Mouse (Mus musculus) left cerebral cortex, postnatal 14 days (tissue): ENCODE measurements around the gene Snx32. TPM values are rescaled to one million over a fixed set of nuclear protein-coding genes. Genes with fewer than 3 reads are reported as not detected.

ENCODE experiments used
- DNase-seq, 2 experiments: peaks; one replicate each; pipeline ENCODE4 v3.0.0; 2021 to 2022; ENCODE audit warnings: low spot score in 2 of 2, mixed read lengths in 1 of 2
- intact Hi-C: fragments of 180-260 bp; cut with DNase I; formaldehyde crosslinking; loops from one replicate; pipeline ENCODE4 v1.15.1; 2025
- total RNA-seq, 2 experiments: library from RNA; stranded (reverse); gene quantifications; 2 replicates each; pipeline ENCODE4 v1.2.3; 2021

Gene Snx32
- total RNA-seq, 2 experiments from 2014 or later: 78.7 to 83.6 TPM

- intact Hi-C loops: loop anchor here (5.0 kb wide), 1 partner anchor 103 kb away; the partner anchor contains the start of gene Ap5b1
- DNase-seq: peak in 1 of 2 experiments; percentile 64
Measured at GRCm38 (mm10) chr19:5463791-5464562, 46.4 kb downstream of the Snx32 start.

GRCm38 (mm10) chr19:5463212-5463611, 47.1 kb downstream of the Snx32 start:
- no peak for DNase-seq
- intact Hi-C loops: loop anchor here (5.0 kb wide), 1 partner anchor 104 kb away; the partner anchor contains the start of gene Ap5b1

GRCm38 (mm10) chr19:5461411-5461810, 48.9 kb downstream of the Snx32 start:
- intact Hi-C loops: loop anchor here (2.0 to 5.0 kb wide), 2 partner anchors 27 to 106 kb away; partner anchors contain the start of genes Ap5b1 and Mus81

GRCm38 (mm10) chr19:5460465-5460911, 49.9 kb downstream of the Snx32 start, which contains the start of gene Fibp:
Gene Fibp, plus strand, starts transcription at chr19:5460615.
- intact Hi-C loops: loop anchor here (2.0 to 5.0 kb wide), 2 partner anchors 28 to 107 kb away; partner anchors contain the start of genes Ap5b1 and Mus81

More at GRCm38 (mm10) chr19:5461411-5461810, 48.9 kb downstream of the Snx32 start:
- no peak for DNase-seq

GRCm38 (mm10) chr19:5459896-5460295, 50.4 kb downstream of the Snx32 start:
- no peak for DNase-seq
- intact Hi-C loops: loop anchor here (2.0 to 5.0 kb wide), 2 partner anchors 29 to 107 kb away; partner anchors contain the start of genes Ap5b1 and Mus81

More at GRCm38 (mm10) chr19:5460465-5460911, 49.9 kb downstream of the Snx32 start, which contains the start of gene Fibp:
- peak; percentile 89 for DNase-seq

- intact Hi-C loops: no loop called here
- peak; percentile 51 to 81 for DNase-seq
Measured at GRCm38 (mm10) chr19:5459019-5459418, 51.3 kb downstream of the Snx32 start.

- intact Hi-C loops: no loop called here
- no peak for DNase-seq
Measured at GRCm38 (mm10) chr19:5457746-5458442, 52.4 kb downstream of the Snx32 start, which contains the start of gene Ccdc85b. Gene Ccdc85b, minus strand, starts transcription at chr19:5457894.

GRCm38 (mm10) chr19:5456922-5457745, 53.2 kb downstream of the Snx32 start:
- peak; percentile 96 to 98 for DNase-seq
- intact Hi-C loops: no loop called here

GRCm38 (mm10) chr19:5456241-5456921, 54.0 kb downstream of the Snx32 start:
- DNase-seq: no peak
- intact Hi-C loops: no loop called here

GRCm38 (mm10) chr19:5455568-5455967, 54.8 kb downstream of the Snx32 start:
- no peak for DNase-seq

GRCm38 (mm10) chr19:5455037-5455436, 55.3 kb downstream of the Snx32 start:
- DNase-seq: no peak
- intact Hi-C loops: no loop called here

More at GRCm38 (mm10) chr19:5455568-5455967, 54.8 kb downstream of the Snx32 start:
- intact Hi-C loops: no loop called here

- intact Hi-C loops: no loop called here
- DNase-seq: no peak
Measured at GRCm38 (mm10) chr19:5451766-5452165, 58.6 kb downstream of the Snx32 start.

GRCm38 (mm10) chr19:5449673-5450072, 60.7 kb downstream of the Snx32 start:
- intact Hi-C loops: no loop called here
- DNase-seq: no peak

- no peak for DNase-seq
- intact Hi-C loops: no loop called here
Measured at GRCm38 (mm10) chr19:5448354-5449150, 61.8 kb downstream of the Snx32 start.

- intact Hi-C loops: no loop called here
- DNase-seq: peak; percentile 67 to 70
Measured at GRCm38 (mm10) chr19:5447515-5448353, 62.6 kb downstream of the Snx32 start, which contains the start of gene Fosl1. Gene Fosl1, plus strand, starts transcription at chr19:5447547.

GRCm38 (mm10) chr19:5445747-5446146, 64.6 kb downstream of the Snx32 start:
- no peak for DNase-seq
- intact Hi-C loops: no loop called here

- intact Hi-C loops: no loop called here
- DNase-seq: no peak
Measured at GRCm38 (mm10) chr19:5444954-5445353, 65.4 kb downstream of the Snx32 start.
